Mouse (Mus musculus) yolk sac, embryonic 10.5 days (tissue): ENCODE results near the gene Wdr91.
A peak's percentile ranks its signal among the peaks of the same experiment; 100 is the strongest.

Source experiments
- DNase-seq: peaks from one replicate; pipeline ENCODE4 v3.0.0-alpha.2; 2017; ENCODE audit warnings: low spot score

Wdr91 gene

GRCm38 (mm10) chr6:34910371-34911219 lies at the start of gene Wdr91:
Gene Wdr91 (minus strand): TSS chr6:34910876.
- DNase-seq = peak; percentile 95

GRCm38 (mm10) chr6:34959131-34959530 lies 48.5 kb upstream of the Wdr91 start:
- no peak for DNase-seq

- DNase-seq = no peak
Measured at GRCm38 (mm10) chr6:34955862-34956241, 45.2 kb upstream of the Wdr91 start.

- DNase-seq = peak; percentile 12
Measured at GRCm38 (mm10) chr6:34954926-34955861, 44.5 kb upstream of the Wdr91 start.

- DNase-seq = no peak
Measured at GRCm38 (mm10) chr6:34951956-34952667, 41.4 kb upstream of the Wdr91 start.

GRCm38 (mm10) chr6:34951518-34951917 lies 40.8 kb upstream of the Wdr91 start:
- no peak for DNase-seq

- DNase-seq = no peak
Measured at GRCm38 (mm10) chr6:34948461-34948860, 37.8 kb upstream of the Wdr91 start.

GRCm38 (mm10) chr6:34946486-34947079 lies 35.9 kb upstream of the Wdr91 start:
- no peak for DNase-seq

- no peak for DNase-seq
Measured at GRCm38 (mm10) chr6:34943499-34943898, 32.8 kb upstream of the Wdr91 start.

GRCm38 (mm10) chr6:34942446-34942845 lies 31.8 kb upstream of the Wdr91 start:
- DNase-seq = no peak

GRCm38 (mm10) chr6:34941496-34941895 lies 30.8 kb upstream of the Wdr91 start:
- DNase-seq = no peak

- no peak for DNase-seq
Measured at GRCm38 (mm10) chr6:34939451-34939850, 28.8 kb upstream of the Wdr91 start.

- DNase-seq = no peak
Measured at GRCm38 (mm10) chr6:34938929-34939325, 28.3 kb upstream of the Wdr91 start.

GRCm38 (mm10) chr6:34938280-34938928 lies 27.7 kb upstream of the Wdr91 start:
- DNase-seq = no peak

- DNase-seq = no peak
Measured at GRCm38 (mm10) chr6:34936743-34937142, 26.1 kb upstream of the Wdr91 start.

GRCm38 (mm10) chr6:34932633-34933032 lies 22.0 kb upstream of the Wdr91 start:
- no peak for DNase-seq

GRCm38 (mm10) chr6:34927594-34927993 lies 16.9 kb upstream of the Wdr91 start:
- DNase-seq = no peak

- peak; percentile 42 for DNase-seq
Measured at GRCm38 (mm10) chr6:34927156-34927555, 16.5 kb upstream of the Wdr91 start.

- DNase-seq = peak; percentile 52
Measured at GRCm38 (mm10) chr6:34921941-34922340, 11.3 kb upstream of the Wdr91 start.

- no peak for DNase-seq
Measured at GRCm38 (mm10) chr6:34920631-34921030, 10.0 kb upstream of the Wdr91 start.

- no peak for DNase-seq
Measured at GRCm38 (mm10) chr6:34919956-34920355, 9.3 kb upstream of the Wdr91 start, which contains the start of gene Stra8. Gene Stra8 (plus strand): TSS chr6:34920163.
